Mouse (Mus musculus) kidney, embryonic 16.5 days (tissue): ENCODE results near the gene Gabrb2. TPM values are rescaled to one million over a fixed set of nuclear protein-coding genes. Genes with fewer than 3 reads are reported as not detected.

Experiments
- ATAC-seq: fragments of 200-750 bp; cut with Nextera tagmentation; 2 replicates; pipeline ENCODE4 v1.8.0; 2017; ENCODE audit warnings: moderate TSS enrichment; ENCODE audit not compliant: low FRiP score, low TSS enrichment
- H3K27ac ChIP-seq: fragments of 300-500 bp; sonication (generic); 2 replicates; pipeline ENCODE4 v1.5.1; 2014; ENCODE audit warnings: low read length
- H3K27me3 ChIP-seq: fragments of 300-500 bp; sonication (generic); 2 replicates; pipeline ENCODE4 v1.6.1; 2014; ENCODE audit warnings: low read length, control low read depth, mixed read lengths; ENCODE audit not compliant: insufficient read depth
- H3K36me3 ChIP-seq: fragments of 300-500 bp; sonication (generic); 2 replicates; pipeline ENCODE4 v1.6.1; 2014; ENCODE audit warnings: low read length, control low read depth, mixed read lengths; ENCODE audit not compliant: insufficient read depth
- H3K4me1 ChIP-seq: fragments of 300-500 bp; sonication (generic); 2 replicates; pipeline ENCODE4 v1.6.1; 2014; ENCODE audit warnings: low read length, control low read depth, mixed read lengths; ENCODE audit not compliant: insufficient read depth
- H3K4me2 ChIP-seq: fragments of 300-500 bp; sonication (generic); replicated peaks from 2 replicates; pipeline ENCODE4 v1.6.1; 2014; ENCODE audit warnings: low read depth, low read length
- H3K4me3 ChIP-seq: fragments of 300-500 bp; sonication (generic); 2 replicates; pipeline ENCODE4 v1.5.1; 2014; ENCODE audit warnings: mild to moderate bottlenecking, low read length
- H3K9ac ChIP-seq: fragments of 300-500 bp; sonication (generic); replicated peaks from 2 replicates; pipeline ENCODE4 v1.6.1; 2014; ENCODE audit warnings: low read length
- H3K9me3 ChIP-seq: fragments of 300-500 bp; sonication (generic); 2 replicates; pipeline ENCODE4 v1.6.1; 2016; ENCODE audit warnings: low read length, control low read depth
- WGBS: fragments of 180-500 bp; shearing (Covaris S2); extraction: QIAGEN DNeasy Blood & Tissue Kit; methylation state at CpG from one replicate; pipeline ENCODE4 v1.1.7; 2014; 5-methylcytosine and 5-hydroxymethylcytosine counted together
- polyA plus RNA-seq: library from polyadenylated mRNA; unstranded; fragments of >200 nt; fragmentation: Nextera tagmentation; extraction: Ambion mirVana; gene quantifications from 2 replicates; pipeline ENCODE4 v1.2.1, GENCODE M21; 2015

Gene Gabrb2
- polyA plus RNA-seq, result 0.85 and 1.4 TPM in 2 replicates

GRCm38 (mm10) chr11:42418996-42419782, at the start of gene Gabrb2:
Gabrb2 (plus strand) TSS chr11:42419757.
- H3K4me3 ChIP-seq, result peak within 1 kb of the TSS; percentile 59
- ATAC-seq, result 0 out of 2 replicates have a peak, but pooled peaks have one; percentile 3
- H3K4me2 ChIP-seq, result peak within 1 kb of the TSS; percentile 96
- WGBS, result 25% methylated on average over 19 of the region's 20 CpGs
- no peaks in the 10 kb centered on the region for H3K9me3 ChIP-seq
- no peaks in the 10 kb centered on the region for H3K36me3 ChIP-seq
- H3K27me3 ChIP-seq, result peaks cover 7% of the 10 kb centered on the region; the same call in 1 of the 2 replicates
- H3K9ac ChIP-seq, result peak within 1 kb of the TSS; percentile 64
- no peak within 1 kb of the TSS for H3K27ac ChIP-seq
- H3K4me1 ChIP-seq, result no peaks in the 10 kb centered on the region

- no peak overlapping the region for H3K27ac ChIP-seq
- H3K4me2 ChIP-seq, result no peak overlapping the region
- no peaks in the 10 kb centered on the region for H3K4me1 ChIP-seq
- no peaks in the 10 kb centered on the region for H3K36me3 ChIP-seq
- no peak overlapping the region for H3K9ac ChIP-seq
- 62% methylated on average over 2 of the region's 2 CpGs for WGBS
- H3K9me3 ChIP-seq, result no peaks in the 10 kb centered on the region
- H3K4me3 ChIP-seq, result no peak overlapping the region
- no peak for ATAC-seq
- H3K27me3 ChIP-seq, result no peaks in the 10 kb centered on the region
Observed at GRCm38 (mm10) chr11:42378983-42379382, 40.6 kb upstream of the Gabrb2 start.

GRCm38 (mm10) chr11:42386486-42386885, 33.1 kb upstream of the Gabrb2 start:
- ATAC-seq, result no peak
- Histone ChIP-seq H3K36me3 (no peaks in the 10 kb centered on the region), H3K27ac (no peak overlapping the region), H3K27me3 (no peaks in the 10 kb centered on the region), H3K4me2 (no peak overlapping the region), H3K9me3 (no peaks in the 10 kb centered on the region), H3K4me1 (no peaks in the 10 kb centered on the region), H3K9ac (no peak overlapping the region), H3K4me3 (no peak overlapping the region)
- 53% methylated on average over 4 of the region's 4 CpGs for WGBS

- Histone ChIP-seq H3K9me3 (no peaks in the 10 kb centered on the region), H3K4me1 (no peaks in the 10 kb centered on the region), H3K27me3 (no peaks in the 10 kb centered on the region), H3K4me3 (no peak overlapping the region), H3K27ac (no peak overlapping the region), H3K9ac (no peak overlapping the region), H3K36me3 (no peaks in the 10 kb centered on the region), H3K4me2 (no peak overlapping the region)
- WGBS, result 74% methylated on average over 3 of the region's 3 CpGs
- ATAC-seq, result no peak
Observed at GRCm38 (mm10) chr11:42390682-42391290, 28.8 kb upstream of the Gabrb2 start.

GRCm38 (mm10) chr11:42393451-42393850, 26.1 kb upstream of the Gabrb2 start:
- Histone ChIP-seq H3K4me3 (no peak overlapping the region), H3K27ac (no peak overlapping the region), H3K9ac (no peak overlapping the region), H3K36me3 (no peaks in the 10 kb centered on the region), H3K4me2 (no peak overlapping the region), H3K9me3 (no peaks in the 10 kb centered on the region), H3K27me3 (no peaks in the 10 kb centered on the region), H3K4me1 (no peaks in the 10 kb centered on the region)
- ATAC-seq, result no peak
- WGBS, result 79% methylated on average over 4 of the region's 4 CpGs

GRCm38 (mm10) chr11:42419791-42420633, 455 bp downstream of the Gabrb2 start:
- Histone ChIP-seq H3K27me3 (peaks cover 7% of the 10 kb centered on the region; the same call in 1 of the 2 replicates), H3K27ac (no peak overlapping the region), H3K36me3 (no peaks in the 10 kb centered on the region), H3K4me2 (peak overlapping the region; percentile 96), H3K9ac (peak overlapping the region; percentile 64), H3K4me1 (no peaks in the 10 kb centered on the region), H3K9me3 (no peaks in the 10 kb centered on the region), H3K4me3 (peak overlapping the region; percentile 59)
- ATAC-seq, result peak; percentile 86
- WGBS, result 0% methylated on average over 14 of the region's 40 CpGs

GRCm38 (mm10) chr11:42420634-42421470, 1.3 kb downstream of the Gabrb2 start:
- peaks cover 7% of the 10 kb centered on the region; the same call in 1 of the 2 replicates for H3K27me3 ChIP-seq
- no peaks in the 10 kb centered on the region for H3K36me3 ChIP-seq
- no peak overlapping the region for H3K27ac ChIP-seq
- peak overlapping the region; percentile 96 for H3K4me2 ChIP-seq
- WGBS, result under 1% methylated on average over 20 of the region's 21 CpGs
- peak overlapping the region; percentile 59 for H3K4me3 ChIP-seq
- peak; percentile 72 for ATAC-seq
- no peaks in the 10 kb centered on the region for H3K4me1 ChIP-seq
- H3K9ac ChIP-seq, result peak overlapping the region; percentile 64
- no peaks in the 10 kb centered on the region for H3K9me3 ChIP-seq

- ATAC-seq, result 0 out of 2 replicates have a peak, but pooled peaks have one; percentile 32
- H3K36me3 ChIP-seq, result no peaks in the 10 kb centered on the region
- peaks cover 7% of the 10 kb centered on the region; the same call in 1 of the 2 replicates for H3K27me3 ChIP-seq
- H3K9ac ChIP-seq, result no peak overlapping the region
- H3K9me3 ChIP-seq, result no peaks in the 10 kb centered on the region
- 0% methylated on average over 3 of the region's 3 CpGs for WGBS
- H3K4me3 ChIP-seq, result no peak overlapping the region
- H3K4me1 ChIP-seq, result no peaks in the 10 kb centered on the region
- H3K27ac ChIP-seq, result no peak overlapping the region
- H3K4me2 ChIP-seq, result no peak overlapping the region
Observed at GRCm38 (mm10) chr11:42423231-42423630, 3.7 kb downstream of the Gabrb2 start.

GRCm38 (mm10) chr11:42431495-42431894, 11.9 kb downstream of the Gabrb2 start:
- H3K9ac ChIP-seq, result no peak overlapping the region
- no peaks in the 10 kb centered on the region for H3K27me3 ChIP-seq
- H3K9me3 ChIP-seq, result peaks cover 3% of the 10 kb centered on the region; the same call in 1 of the 2 replicates
- no peak overlapping the region for H3K4me3 ChIP-seq
- no peak overlapping the region for H3K27ac ChIP-seq
- H3K4me1 ChIP-seq, result no peaks in the 10 kb centered on the region
- H3K36me3 ChIP-seq, result no peaks in the 10 kb centered on the region
- no peak overlapping the region for H3K4me2 ChIP-seq
- no peak for ATAC-seq
